Mouse (Mus musculus) intestine, embryonic 16.5 days (tissue): ENCODE results near the gene Igsf9b. TPM values are rescaled to one million over a fixed set of nuclear protein-coding genes. Genes with fewer than 3 reads are reported as not detected.

Experiments
- ATAC-seq: fragments of 200-750 bp; cut with Nextera tagmentation; 2 replicates; pipeline ENCODE4 v1.8.0; 2017; ENCODE audit warnings: moderate TSS enrichment, moderate library complexity
- H3K27ac ChIP-seq: fragments of 300-500 bp; sonication (generic); 2 replicates; pipeline ENCODE4 v1.5.1; 2014; ENCODE audit warnings: mild to moderate bottlenecking, low read length
- H3K27me3 ChIP-seq: fragments of 300-500 bp; sonication (generic); replicated peaks from 2 replicates; pipeline ENCODE4 v1.6.1; 2014; ENCODE audit warnings: low read length, control low read depth, mixed read lengths; ENCODE audit not compliant: control insufficient read depth, insufficient read depth
- H3K36me3 ChIP-seq: fragments of 300-500 bp; sonication (generic); 2 replicates; pipeline ENCODE4 v1.6.1; 2014; ENCODE audit warnings: low read length, control low read depth; ENCODE audit not compliant: control insufficient read depth, insufficient read depth
- H3K4me1 ChIP-seq: fragments of 300-500 bp; sonication (generic); 2 replicates; pipeline ENCODE4 v1.6.1; 2014; ENCODE audit warnings: low read length, control low read depth, mixed read lengths; ENCODE audit not compliant: control insufficient read depth, insufficient read depth
- H3K4me2 ChIP-seq: fragments of 300-500 bp; sonication (generic); 2 replicates; pipeline ENCODE4 v1.6.1; 2014; ENCODE audit warnings: low read depth, low read length, control low read depth
- H3K4me3 ChIP-seq: fragments of 300-500 bp; sonication (generic); 2 replicates; pipeline ENCODE4 v1.5.1; 2014; ENCODE audit warnings: mild to moderate bottlenecking, low read length
- H3K9ac ChIP-seq: fragments of 300-500 bp; sonication (generic); 2 replicates; pipeline ENCODE4 v1.6.1; 2014; ENCODE audit warnings: low read depth, low read length
- H3K9me3 ChIP-seq: fragments of 300-500 bp; sonication (generic); 2 replicates; pipeline ENCODE4 v1.6.1; 2016; ENCODE audit warnings: low read length, control low read depth; ENCODE audit not compliant: control insufficient read depth
- WGBS: fragments of 180-500 bp; shearing (Covaris S2); extraction: QIAGEN DNeasy Blood & Tissue Kit; methylation state at CpG from one replicate; pipeline ENCODE4 v1.1.7; 2014; 5-methylcytosine and 5-hydroxymethylcytosine counted together
- polyA plus RNA-seq: library from polyadenylated mRNA; unstranded; fragments of >200 nt; fragmentation: Nextera tagmentation; extraction: Ambion mirVana; gene quantifications from 2 replicates; pipeline ENCODE4 v1.2.1, GENCODE M21; 2015

Igsf9b gene
- polyA plus RNA-seq, 1 experiment from 2014 or later = 4.2 TPM

GRCm38 (mm10) chr9:27286859-27287258 is 12.1 kb upstream of the Igsf9b start:
- WGBS = 88% methylated on average over 4 of the region's 4 CpGs

GRCm38 (mm10) chr9:27287419-27287818 is 11.6 kb upstream of the Igsf9b start:
- WGBS = 43% methylated on average over 5 of the region's 5 CpGs
- H3K27me3 ChIP-seq = no peaks in the 10 kb centered on the region
- no peak overlapping the region for H3K4me2 ChIP-seq
- H3K36me3 ChIP-seq = no peaks in the 10 kb centered on the region
- H3K4me1 ChIP-seq = peaks cover 2% of the 10 kb centered on the region; the same call in 1 of the 2 replicates
- no peak overlapping the region for H3K4me3 ChIP-seq
- H3K9me3 ChIP-seq = no peaks in the 10 kb centered on the region
- no peak for ATAC-seq
- H3K27ac ChIP-seq = no peak overlapping the region
- H3K9ac ChIP-seq = no peak overlapping the region

More at GRCm38 (mm10) chr9:27286859-27287258, 12.1 kb upstream of the Igsf9b start:
- Histone ChIP-seq H3K4me3 (no peak overlapping the region), H3K4me2 (no peak overlapping the region), H3K9ac (no peak overlapping the region), H3K9me3 (no peaks in the 10 kb centered on the region), H3K36me3 (no peaks in the 10 kb centered on the region), H3K4me1 (peaks cover 2% of the 10 kb centered on the region; the same call in 1 of the 2 replicates), H3K27ac (no peak overlapping the region), H3K27me3 (no peaks in the 10 kb centered on the region)
- ATAC-seq = no peak

- H3K9me3 ChIP-seq = no peaks in the 10 kb centered on the region
- H3K27ac ChIP-seq = no peak overlapping the region
- no peak overlapping the region for H3K4me3 ChIP-seq
- H3K4me1 ChIP-seq = peaks cover 2% of the 10 kb centered on the region; the same call in 1 of the 2 replicates
- H3K27me3 ChIP-seq = no peaks in the 10 kb centered on the region
- H3K4me2 ChIP-seq = no peak overlapping the region
- H3K9ac ChIP-seq = no peak overlapping the region
- ATAC-seq = peak; percentile 46
- WGBS = 26% methylated on average over 7 of the region's 7 CpGs
- H3K36me3 ChIP-seq = no peaks in the 10 kb centered on the region
These were observed 10.6 kb upstream of the Igsf9b start for GRCm38 (mm10) chr9:27288442-27288841.

- no peak overlapping the region for H3K9ac ChIP-seq
- no peaks in the 10 kb centered on the region for H3K9me3 ChIP-seq
- H3K4me2 ChIP-seq = no peak overlapping the region
- peak; percentile 80 for ATAC-seq
- no peak overlapping the region for H3K27ac ChIP-seq
- H3K4me3 ChIP-seq = no peak overlapping the region
- no peaks in the 10 kb centered on the region for H3K36me3 ChIP-seq
- H3K4me1 ChIP-seq = peaks cover 2% of the 10 kb centered on the region; the same call in 1 of the 2 replicates
- no peaks in the 10 kb centered on the region for H3K27me3 ChIP-seq
- WGBS = 36% methylated on average over 7 of the region's 7 CpGs
These were observed 9.3 kb upstream of the Igsf9b start for GRCm38 (mm10) chr9:27289543-27290308.

- WGBS = 68% methylated on average over 4 of the region's 4 CpGs
- ATAC-seq = no peak
- H3K4me2 ChIP-seq = no peak overlapping the region
- H3K27me3 ChIP-seq = 0 out of 2 replicates have a peak, but pooled peaks cover 5% of the 10 kb centered on the region
- no peaks in the 10 kb centered on the region; the same call in 1 of the 2 replicates for H3K4me1 ChIP-seq
- no peak overlapping the region for H3K9ac ChIP-seq
- no peaks in the 10 kb centered on the region for H3K36me3 ChIP-seq
- H3K27ac ChIP-seq = no peak overlapping the region
- no peak overlapping the region for H3K4me3 ChIP-seq
- H3K9me3 ChIP-seq = no peaks in the 10 kb centered on the region
These were observed 4.6 kb upstream of the Igsf9b start for GRCm38 (mm10) chr9:27294380-27294779.

- Histone ChIP-seq H3K27me3 (peaks cover 16% of the 10 kb centered on the region), H3K4me1 (peaks cover 7% of the 10 kb centered on the region; the same call in 1 of the 2 replicates), H3K27ac (no peak overlapping the region), H3K9ac (peak overlapping the region; percentile 66), H3K9me3 (no peaks in the 10 kb centered on the region), H3K4me2 (peak overlapping the region; percentile 90), H3K4me3 (peak overlapping the region; percentile 78), H3K36me3 (no peaks in the 10 kb centered on the region)
- WGBS = under 1% methylated on average over 67 of the region's 68 CpGs
- ATAC-seq = peak; percentile 32
These were observed 533 bp downstream of the Igsf9b start for GRCm38 (mm10) chr9:27299286-27300187.

GRCm38 (mm10) chr9:27300188-27300691 is 1.2 kb downstream of the Igsf9b start:
- 0 out of 2 replicates have a peak, but pooled peaks have one; percentile 23 for ATAC-seq
- peaks cover 7% of the 10 kb centered on the region; the same call in 1 of the 2 replicates for H3K4me1 ChIP-seq
- no peaks in the 10 kb centered on the region for H3K9me3 ChIP-seq
- H3K27ac ChIP-seq = no peak overlapping the region; the same call in 1 of the 2 replicates
- H3K4me2 ChIP-seq = peak overlapping the region; percentile 90
- peaks cover 16% of the 10 kb centered on the region for H3K27me3 ChIP-seq
- 1% methylated on average over 32 of the region's 32 CpGs for WGBS
- no peaks in the 10 kb centered on the region for H3K36me3 ChIP-seq
- peak overlapping the region; percentile 66 for H3K9ac ChIP-seq
- H3K4me3 ChIP-seq = peak overlapping the region; percentile 78

- Histone ChIP-seq H3K4me2 (peak overlapping the region; percentile 90), H3K4me3 (peak overlapping the region; percentile 78), H3K4me1 (peaks cover 7% of the 10 kb centered on the region; the same call in 1 of the 2 replicates), H3K36me3 (no peaks in the 10 kb centered on the region), H3K9ac (0 out of 2 replicates have a peak overlapping the region, but pooled peaks have one; percentile 66), H3K27ac (no peak overlapping the region), H3K9me3 (no peaks in the 10 kb centered on the region), H3K27me3 (peaks cover 16% of the 10 kb centered on the region)
- 7% methylated on average over 4 of the region's 4 CpGs for WGBS
- ATAC-seq = no peak
These were observed 1.7 kb downstream of the Igsf9b start for GRCm38 (mm10) chr9:27300698-27301097.

GRCm38 (mm10) chr9:27301486-27301885 is 2.5 kb downstream of the Igsf9b start:
- H3K27ac ChIP-seq = no peak overlapping the region
- H3K9me3 ChIP-seq = no peaks in the 10 kb centered on the region
- H3K9ac ChIP-seq = no peak overlapping the region
- no peak overlapping the region for H3K4me3 ChIP-seq
- no peak for ATAC-seq
- H3K27me3 ChIP-seq = peaks cover 16% of the 10 kb centered on the region
- H3K4me2 ChIP-seq = no peak overlapping the region
- WGBS = 56% methylated on average over 5 of the region's 5 CpGs
- no peaks in the 10 kb centered on the region for H3K36me3 ChIP-seq
- peaks cover 7% of the 10 kb centered on the region; the same call in 1 of the 2 replicates for H3K4me1 ChIP-seq
